Mouse (Mus musculus) left cerebral cortex, postnatal 25 days (tissue): ENCODE results near the gene Slc25a1. TPM values are rescaled to one million over a fixed set of nuclear protein-coding genes. Genes with fewer than 3 reads are reported as not detected.
A peak's percentile ranks its signal among the peaks of the same experiment; 100 is the strongest.

Experiments used
- DNase-seq, 2 experiments: peaks; one replicate each; pipeline ENCODE4 v3.0.0; 2022; ENCODE audit warnings: low spot score in 2 of 2, mixed read lengths in 1 of 2
- intact Hi-C: fragments of 180-260 bp; cut with DNase I; formaldehyde crosslinking; loops from one replicate; pipeline ENCODE4 v1.15.1; 2025
- total RNA-seq, 2 experiments: library from RNA; stranded (reverse); gene quantifications; 2 replicates each; pipeline ENCODE4 v1.2.3; 2021

Slc25a1 gene
- total RNA-seq, 2 experiments from 2014 or later = 39.5 to 46.0 TPM

DNA sequence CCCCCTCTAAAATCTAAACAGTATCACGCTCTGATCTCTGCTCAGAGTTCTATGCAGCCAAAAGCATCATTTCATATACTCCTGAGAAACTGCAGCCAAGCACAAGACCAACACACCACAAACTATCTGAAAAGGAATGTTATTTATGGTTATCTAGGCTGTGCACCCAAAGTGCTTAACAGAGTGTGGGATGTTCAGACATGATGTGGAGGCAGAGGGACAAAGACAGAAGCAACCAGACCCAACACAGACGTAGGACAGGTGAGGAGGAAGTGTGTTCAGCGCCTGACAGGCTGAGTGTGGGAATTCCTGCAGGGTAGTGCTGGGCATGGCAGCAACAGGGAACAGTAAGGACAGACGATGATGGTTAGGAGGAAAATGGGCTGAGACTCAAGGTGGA lies 48.4 kb downstream of the Slc25a1 start:
- intact Hi-C loops = no loop called here
- DNase-seq = peak in 1 of 2 experiments; percentile 67

DNA sequence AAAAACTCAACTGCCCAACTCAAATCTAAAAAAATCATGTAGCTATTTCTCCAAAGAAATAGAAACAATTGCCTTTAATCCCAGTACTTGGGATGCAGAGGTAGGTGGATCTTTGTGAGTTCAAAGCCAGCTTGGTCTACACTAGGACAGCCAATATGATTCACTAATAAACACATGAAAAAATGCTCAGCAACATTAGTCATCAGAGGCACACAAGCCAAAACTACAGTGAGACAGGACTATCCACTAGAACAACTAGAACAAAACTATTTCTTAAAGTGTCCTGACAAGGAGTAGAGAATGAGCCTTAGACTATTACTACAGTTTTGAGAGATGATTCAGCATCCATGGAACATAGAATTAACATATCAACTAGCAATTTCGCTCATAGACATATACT lies 51.9 kb downstream of the Slc25a1 start:
- DNase-seq = no peak
- intact Hi-C loops = no loop called here

Other genes with a start within 250 kb of the Slc25a1 start
- 10 to 100 TPM; 66.3 to 69.1 TPM for gene Med15, start 195.3 kb downstream of the Slc25a1 start, total RNA-seq
- 100 to 1,000 TPM in 1 of 2 experiments, 10 to 100 TPM in 1; 87.8 to 101 TPM for gene Klhl22, start 168.6 kb downstream of the Slc25a1 start, total RNA-seq
- gene Scarf2, start 130.9 kb downstream of the Slc25a1 start, total RNA-seq = 1 to 10 TPM; 2.9 to 3.2 TPM
- gene B830017H08Rik, start 95.1 kb downstream of the Slc25a1 start, total RNA-seq = 1 to 10 TPM; 4.7 to 5.4 TPM
- gene Car15, start 89.9 kb downstream of the Slc25a1 start, total RNA-seq = 10 to 100 TPM; 12.3 to 13.8 TPM
- gene Gm20518, start 36.5 kb downstream of the Slc25a1 start, total RNA-seq = 1 to 10 TPM; 1.9 to 2.9 TPM
- under 1 TPM in 1 of 2 experiments, not detected in 1; 0.09 TPM for gene Tssk1, start 34.0 kb downstream of the Slc25a1 start, total RNA-seq
- 100 to 1,000 TPM in 1 of 2 experiments, 10 to 100 TPM in 1; 98.0 to 102 TPM for gene Dgcr2, start 29.7 kb downstream of the Slc25a1 start, total RNA-seq
- gene Tssk2, start 29.6 kb downstream of the Slc25a1 start, total RNA-seq = not detected
- gene Ess2, start 16.9 kb downstream of the Slc25a1 start, total RNA-seq = 10 to 100 TPM; 28.7 to 30.1 TPM
- not detected for gene Gsc2, start 13.2 kb downstream of the Slc25a1 start, total RNA-seq
- not detected for gene Vpreb2, start 52.2 kb upstream of the Slc25a1 start, total RNA-seq
- 10 to 100 TPM; 82.6 to 91.8 TPM for gene Dgcr6, start 124.6 kb upstream of the Slc25a1 start, total RNA-seq
- 10 to 100 TPM; 34.1 to 36.7 TPM for gene Prodh, start 162.0 kb upstream of the Slc25a1 start, total RNA-seq
- 100 to 1,000 TPM; 119 to 138 TPM for gene Rtn4r, start 199.4 kb upstream of the Slc25a1 start, total RNA-seq